Mouse (Mus musculus): ENCODE measurements around the gene Fibp. TPM values are rescaled to one million over a fixed set of nuclear protein-coding genes. Genes with fewer than 3 reads are reported as not detected.

The Fibp gene
- polyA plus RNA-seq, 1 experiment from 2014 or later, result 103 TPM

- H3K27me3 ChIP-seq (ENCODE audit: control insufficient read depth, insufficient read depth, low read length), result no peaks in the 10 kb centered on the region
- H3K4me2 ChIP-seq, result no peak overlapping the region
- H3K4me3 ChIP-seq (ENCODE audit: low read depth, low read length), result no peak overlapping the region
- H3K4me1 ChIP-seq (ENCODE audit: control insufficient read depth, insufficient read depth, low read length), result peaks cover 12% of the 10 kb centered on the region
- H3K9ac ChIP-seq (ENCODE audit: low read length), result no peak overlapping the region
- H3K9me3 ChIP-seq (ENCODE audit: control insufficient read depth, low read length), result no peaks in the 10 kb centered on the region
- WGBS, result 83% methylated on average over 12 of the region's 12 CpGs
- no peak overlapping the region for H3K27ac ChIP-seq (ENCODE audit: low read depth, low read length)
- peak; percentile 89 for DNase-seq (ENCODE audit: low spot score, missing footprints)
- H3K36me3 ChIP-seq (ENCODE audit: control insufficient read depth, insufficient read depth, low read length), result peaks cover 14% of the 10 kb centered on the region
- ATAC-seq (ENCODE audit: low FRiP score), result no peak
Observed at GRCm38 (mm10) chr19:5495353-5496051, 35.1 kb downstream of the Fibp start.

- Histone ChIP-seq H3K9me3 (ENCODE audit: control insufficient read depth, low read length) (no peaks in the 10 kb centered on the region), H3K9ac (ENCODE audit: low read length) (no peak overlapping the region), H3K27ac (ENCODE audit: low read depth, low read length) (no peak overlapping the region), H3K4me2 (no peak overlapping the region), H3K27me3 (ENCODE audit: control insufficient read depth, insufficient read depth, low read length) (no peaks in the 10 kb centered on the region), H3K36me3 (ENCODE audit: control insufficient read depth, insufficient read depth, low read length) (peaks cover 14% of the 10 kb centered on the region), H3K4me1 (ENCODE audit: control insufficient read depth, insufficient read depth, low read length) (peaks cover 12% of the 10 kb centered on the region), H3K4me3 (ENCODE audit: low read depth, low read length) (no peak overlapping the region)
- ATAC-seq (ENCODE audit: low FRiP score) (no peak), DNase-seq (ENCODE audit: low spot score, missing footprints) (no peak)
- 92% methylated on average over 16 of the region's 16 CpGs for WGBS
Observed at GRCm38 (mm10) chr19:5496052-5496370, 35.6 kb downstream of the Fibp start.

GRCm38 (mm10) chr19:5500330-5500875, 40.0 kb downstream of the Fibp start:
- Histone ChIP-seq H3K4me2 (no peak overlapping the region), H3K27me3 (ENCODE audit: control insufficient read depth, insufficient read depth, low read length) (no peaks in the 10 kb centered on the region), H3K9me3 (ENCODE audit: control insufficient read depth, low read length) (no peaks in the 10 kb centered on the region), H3K36me3 (ENCODE audit: control insufficient read depth, insufficient read depth, low read length) (peaks cover 2% of the 10 kb centered on the region; the same call in 1 of the 2 replicates), H3K4me1 (ENCODE audit: control insufficient read depth, insufficient read depth, low read length) (no peaks in the 10 kb centered on the region), H3K9ac (ENCODE audit: low read length) (no peak overlapping the region), H3K4me3 (ENCODE audit: low read depth, low read length) (no peak overlapping the region), H3K27ac (ENCODE audit: low read depth, low read length) (no peak overlapping the region)
- ATAC-seq (ENCODE audit: low FRiP score) (no peak), DNase-seq (ENCODE audit: low spot score, missing footprints) (no peak)
- WGBS, result 95% methylated on average over 2 of the region's 2 CpGs

- Histone ChIP-seq H3K9ac (ENCODE audit: low read length) (no peak within 1 kb of the TSS), H3K36me3 (ENCODE audit: control insufficient read depth, insufficient read depth, low read length) (no peaks in the 10 kb centered on the region), H3K4me3 (ENCODE audit: low read depth, low read length) (no peak within 1 kb of the TSS), H3K27me3 (ENCODE audit: control insufficient read depth, insufficient read depth, low read length) (no peaks in the 10 kb centered on the region), H3K4me2 (no peak within 1 kb of the TSS), H3K9me3 (ENCODE audit: control insufficient read depth, low read length) (no peaks in the 10 kb centered on the region), H3K27ac (ENCODE audit: low read depth, low read length) (no peak within 1 kb of the TSS), H3K4me1 (ENCODE audit: control insufficient read depth, insufficient read depth, low read length) (no peaks in the 10 kb centered on the region)
- 51% methylated on average over 17 of the region's 17 CpGs for WGBS
- DNase-seq (ENCODE audit: low spot score, missing footprints) (no peak), ATAC-seq (ENCODE audit: low FRiP score) (no peak)
Observed at GRCm38 (mm10) chr19:5503687-5504086, 43.3 kb downstream of the Fibp start, which contains the start of gene 1700020D05Rik. TSS of gene 1700020D05Rik (minus strand) at chr19:5503787.

GRCm38 (mm10) chr19:5510031-5511026, 49.9 kb downstream of the Fibp start, which contains the start of gene Snx32:
TSS of gene Snx32 (minus strand) at chr19:5510538.
- ATAC-seq (ENCODE audit: low FRiP score) (peak; percentile 100), DNase-seq (ENCODE audit: low spot score, missing footprints) (peak; percentile 97)
- Histone ChIP-seq H3K4me1 (ENCODE audit: control insufficient read depth, insufficient read depth, low read length) (peaks cover 12% of the 10 kb centered on the region), H3K4me3 (ENCODE audit: low read depth, low read length) (peak within 1 kb of the TSS; percentile 42), H3K27ac (ENCODE audit: low read depth, low read length) (no peak within 1 kb of the TSS), H3K27me3 (ENCODE audit: control insufficient read depth, insufficient read depth, low read length) (no peaks in the 10 kb centered on the region), H3K9ac (ENCODE audit: low read length) (peak within 1 kb of the TSS; percentile 68), H3K9me3 (ENCODE audit: control insufficient read depth, low read length) (peaks cover 3% of the 10 kb centered on the region; the same call in 1 of the 2 replicates), H3K4me2 (peak within 1 kb of the TSS; percentile 72), H3K36me3 (ENCODE audit: control insufficient read depth, insufficient read depth, low read length) (no peaks in the 10 kb centered on the region)
- WGBS, result 3% methylated on average over 47 of the region's 47 CpGs

- H3K4me1 ChIP-seq (ENCODE audit: control insufficient read depth, insufficient read depth, low read length), result peaks cover 12% of the 10 kb centered on the region
- no peaks in the 10 kb centered on the region for H3K27me3 ChIP-seq (ENCODE audit: control insufficient read depth, insufficient read depth, low read length)
- DNase-seq (ENCODE audit: low spot score, missing footprints) (no peak), ATAC-seq (ENCODE audit: low FRiP score) (no peak)
- H3K9ac ChIP-seq (ENCODE audit: low read length), result peak overlapping the region; percentile 68
- 51% methylated on average over 15 of the region's 15 CpGs for WGBS
- peaks cover 3% of the 10 kb centered on the region; the same call in 1 of the 2 replicates for H3K9me3 ChIP-seq (ENCODE audit: control insufficient read depth, low read length)
- H3K4me2 ChIP-seq, result peak overlapping the region; percentile 72
- no peaks in the 10 kb centered on the region for H3K36me3 ChIP-seq (ENCODE audit: control insufficient read depth, insufficient read depth, low read length)
- H3K4me3 ChIP-seq (ENCODE audit: low read depth, low read length), result peak overlapping the region; percentile 42
- no peak overlapping the region for H3K27ac ChIP-seq (ENCODE audit: low read depth, low read length)
Observed at GRCm38 (mm10) chr19:5511074-5511632, 50.7 kb downstream of the Fibp start.

GRCm38 (mm10) chr19:5512091-5513004, 51.9 kb downstream of the Fibp start:
- no peak overlapping the region for H3K4me2 ChIP-seq
- peaks cover 3% of the 10 kb centered on the region; the same call in 1 of the 2 replicates for H3K9me3 ChIP-seq (ENCODE audit: control insufficient read depth, low read length)
- WGBS, result 87% methylated on average over 12 of the region's 12 CpGs
- no peaks in the 10 kb centered on the region for H3K36me3 ChIP-seq (ENCODE audit: control insufficient read depth, insufficient read depth, low read length)
- no peaks in the 10 kb centered on the region for H3K27me3 ChIP-seq (ENCODE audit: control insufficient read depth, insufficient read depth, low read length)
- H3K9ac ChIP-seq (ENCODE audit: low read length), result no peak overlapping the region
- H3K4me3 ChIP-seq (ENCODE audit: low read depth, low read length), result no peak overlapping the region
- DNase-seq (ENCODE audit: low spot score, missing footprints) (no peak), ATAC-seq (ENCODE audit: low FRiP score) (no peak)
- no peak overlapping the region for H3K27ac ChIP-seq (ENCODE audit: low read depth, low read length)
- H3K4me1 ChIP-seq (ENCODE audit: control insufficient read depth, insufficient read depth, low read length), result peaks cover 12% of the 10 kb centered on the region

- Histone ChIP-seq H3K27ac (ENCODE audit: low read depth, low read length) (no peak overlapping the region), H3K4me2 (no peak overlapping the region), H3K9me3 (ENCODE audit: control insufficient read depth, low read length) (peaks cover 3% of the 10 kb centered on the region; the same call in 1 of the 2 replicates), H3K9ac (ENCODE audit: low read length) (no peak overlapping the region), H3K36me3 (ENCODE audit: control insufficient read depth, insufficient read depth, low read length) (no peaks in the 10 kb centered on the region), H3K4me1 (ENCODE audit: control insufficient read depth, insufficient read depth, low read length) (peaks cover 12% of the 10 kb centered on the region), H3K27me3 (ENCODE audit: control insufficient read depth, insufficient read depth, low read length) (no peaks in the 10 kb centered on the region), H3K4me3 (ENCODE audit: low read depth, low read length) (no peak overlapping the region)
- DNase-seq (ENCODE audit: low spot score, missing footprints), result no peak
- 88% methylated on average over 3 of the region's 3 CpGs for WGBS
- ATAC-seq (ENCODE audit: low FRiP score), result no peak
Observed at GRCm38 (mm10) chr19:5513005-5513349, 52.6 kb downstream of the Fibp start.
